Mouse (Mus musculus) stomach, embryonic 14.5 days (tissue): ENCODE results near the gene Arhgef3. TPM values are rescaled to one million over a fixed set of nuclear protein-coding genes. Genes with fewer than 3 reads are reported as not detected.

Experiments used
- ATAC-seq: fragments of 200-750 bp; cut with Nextera tagmentation; 2 replicates; pipeline ENCODE4 v1.8.0; 2017; ENCODE audit warnings: low read depth, moderate TSS enrichment; ENCODE audit not compliant: insufficient number of reproducible peaks, insufficient read depth, low FRiP score
- H3K27ac ChIP-seq: fragments of 300-500 bp; sonication (generic); 2 replicates; pipeline ENCODE4 v1.5.1; 2014; ENCODE audit warnings: mild to moderate bottlenecking, low read length, moderate library complexity, mixed read lengths
- H3K27me3 ChIP-seq: fragments of 300-500 bp; sonication (generic); 2 replicates; pipeline ENCODE4 v1.6.1; 2014; ENCODE audit warnings: low read length, control low read depth, mixed read lengths; ENCODE audit not compliant: control insufficient read depth, insufficient read depth
- H3K36me3 ChIP-seq: fragments of 300-500 bp; sonication (generic); 2 replicates; pipeline ENCODE4 v1.6.1; 2014; ENCODE audit warnings: mild to moderate bottlenecking, control low read depth, low read length, moderate library complexity, mixed read lengths; ENCODE audit not compliant: control insufficient read depth, insufficient read depth
- H3K4me1 ChIP-seq: fragments of 300-500 bp; sonication (generic); 2 replicates; pipeline ENCODE4 v1.6.1; 2014; ENCODE audit warnings: low read length, control low read depth, mixed read lengths; ENCODE audit not compliant: control insufficient read depth, insufficient read depth
- H3K4me2 ChIP-seq: fragments of 300-500 bp; sonication (generic); replicated peaks from 2 replicates; pipeline ENCODE4 v1.6.1; 2014; ENCODE audit warnings: low read depth, low read length, control low read depth
- H3K4me3 ChIP-seq: fragments of 300-500 bp; sonication (generic); 2 replicates; pipeline ENCODE4 v1.5.1; 2014; ENCODE audit warnings: low read depth, low read length, control low read depth
- H3K9ac ChIP-seq: fragments of 300-500 bp; sonication (generic); replicated peaks from 2 replicates; pipeline ENCODE4 v1.6.1; 2014; ENCODE audit warnings: low read depth, mild to moderate bottlenecking, control low read depth, low read length, moderate library complexity, mixed read lengths
- H3K9me3 ChIP-seq: fragments of 300-500 bp; sonication (generic); 2 replicates; pipeline ENCODE4 v1.6.1; 2016; ENCODE audit warnings: low read depth, low read length, control low read depth; ENCODE audit not compliant: control insufficient read depth
- WGBS: fragments of 180-500 bp; shearing (Covaris S2); extraction: QIAGEN DNeasy Blood & Tissue Kit; methylation state at CpG from one replicate; pipeline ENCODE4 v1.1.7; 2014; 5-methylcytosine and 5-hydroxymethylcytosine counted together
- polyA plus RNA-seq: library from polyadenylated mRNA; unstranded; fragments of >200 nt; fragmentation: Nextera tagmentation; extraction: Ambion mirVana; gene quantifications from 2 replicates; pipeline ENCODE4 v1.2.1, GENCODE M21; 2014

Arhgef3 gene
- polyA plus RNA-seq, 1 experiment from 2014 or later = 16.4 TPM

GRCm38 (mm10) chr14:27351476-27352079 lies 236.9 kb downstream of the Arhgef3 start:
- H3K4me3 ChIP-seq = no peak overlapping the region
- H3K36me3 ChIP-seq = no peaks in the 10 kb centered on the region
- peak; percentile 66; the same call in 1 of the 2 replicates for ATAC-seq
- 20% methylated on average over 4 of the region's 4 CpGs for WGBS
- peak overlapping the region; percentile 50 for H3K27ac ChIP-seq
- H3K27me3 ChIP-seq = no peaks in the 10 kb centered on the region
- no peak overlapping the region for H3K4me2 ChIP-seq
- H3K4me1 ChIP-seq = peaks cover 10% of the 10 kb centered on the region; the same call in 1 of the 2 replicates
- H3K9me3 ChIP-seq = no peaks in the 10 kb centered on the region; the same call in 1 of the 2 replicates
- H3K9ac ChIP-seq = no peak overlapping the region

DNA sequence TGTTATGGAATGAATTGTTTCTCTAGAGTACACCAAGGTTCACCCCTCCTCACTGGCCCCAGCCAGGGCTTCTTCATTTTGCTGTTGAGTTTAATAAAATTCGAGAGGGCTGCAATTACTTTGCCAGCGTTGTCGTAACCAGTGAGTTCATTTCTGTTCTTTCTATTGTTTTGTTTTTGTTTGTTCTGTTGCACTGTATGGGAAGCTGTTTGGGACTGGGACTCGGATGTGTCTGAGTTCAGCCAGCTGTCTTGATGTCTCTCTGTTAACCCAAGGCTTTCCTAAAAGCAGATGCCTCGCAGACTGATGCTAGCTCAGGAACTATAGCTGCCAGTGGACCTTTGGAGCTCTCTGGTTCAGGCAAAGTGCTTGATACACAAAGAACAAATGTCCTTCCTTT lies 237.8 kb downstream of the Arhgef3 start:
- Histone ChIP-seq H3K9me3 (no peaks in the 10 kb centered on the region; the same call in 1 of the 2 replicates), H3K27me3 (no peaks in the 10 kb centered on the region), H3K36me3 (no peaks in the 10 kb centered on the region), H3K27ac (no peak overlapping the region), H3K4me1 (peaks cover 10% of the 10 kb centered on the region; the same call in 1 of the 2 replicates), H3K9ac (no peak overlapping the region), H3K4me2 (no peak overlapping the region), H3K4me3 (no peak overlapping the region)
- no peak for ATAC-seq
- WGBS = 75% methylated on average over 5 of the region's 5 CpGs

DNA sequence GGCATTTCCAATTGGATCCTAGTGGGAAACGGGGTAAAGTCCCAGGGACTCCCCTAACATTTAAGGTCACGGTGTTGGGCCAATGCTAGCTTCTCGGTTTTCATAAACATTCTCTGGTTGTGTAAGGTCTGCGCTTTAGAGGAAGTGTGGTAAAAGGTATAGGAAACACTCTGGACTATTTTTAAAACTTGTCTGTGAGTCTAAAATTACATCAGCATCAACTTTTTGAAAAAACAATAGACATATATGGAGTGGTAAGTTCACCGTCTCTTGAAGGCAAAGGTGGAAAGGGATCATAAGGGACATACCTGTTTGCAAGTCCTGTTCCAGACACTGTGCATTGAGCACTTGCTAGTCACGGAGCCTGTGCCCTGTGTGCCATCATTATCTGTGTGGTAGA lies 240.5 kb downstream of the Arhgef3 start:
- Histone ChIP-seq H3K9me3 (no peaks in the 10 kb centered on the region), H3K36me3 (no peaks in the 10 kb centered on the region), H3K27me3 (no peaks in the 10 kb centered on the region), H3K9ac (no peak overlapping the region), H3K4me1 (peaks cover 10% of the 10 kb centered on the region; the same call in 1 of the 2 replicates), H3K4me2 (no peak overlapping the region), H3K27ac (no peak overlapping the region), H3K4me3 (no peak overlapping the region)
- no peak for ATAC-seq
- WGBS = 76% methylated on average over 6 of the region's 6 CpGs

DNA sequence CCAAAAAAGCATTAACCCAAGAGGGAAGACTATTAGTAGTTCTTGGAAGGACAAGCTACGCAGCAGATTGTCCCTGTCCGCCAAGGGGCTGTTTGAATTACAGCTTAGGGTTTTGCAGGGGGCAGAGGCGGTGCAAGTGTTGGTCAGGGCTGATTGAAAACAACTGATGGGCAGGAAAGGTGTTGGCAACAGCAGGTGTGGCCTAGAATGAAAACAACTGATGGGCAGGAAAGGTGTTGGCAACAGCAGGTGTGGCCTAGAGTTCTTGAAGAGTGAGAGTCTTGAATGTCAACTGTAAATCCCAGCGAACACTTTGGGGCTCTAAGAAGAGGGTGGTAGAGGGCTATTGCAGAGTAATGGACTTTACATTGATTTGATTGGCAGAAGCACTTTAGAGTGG lies 241.2 kb downstream of the Arhgef3 start:
- H3K27me3 ChIP-seq = no peaks in the 10 kb centered on the region
- H3K4me2 ChIP-seq = no peak overlapping the region
- H3K9ac ChIP-seq = no peak overlapping the region
- 80% methylated on average over 4 of the region's 4 CpGs for WGBS
- ATAC-seq = no peak
- peaks cover 9% of the 10 kb centered on the region; the same call in 1 of the 2 replicates for H3K4me1 ChIP-seq
- no peak overlapping the region for H3K27ac ChIP-seq
- H3K36me3 ChIP-seq = no peaks in the 10 kb centered on the region
- H3K4me3 ChIP-seq = no peak overlapping the region
- H3K9me3 ChIP-seq = no peaks in the 10 kb centered on the region

DNA sequence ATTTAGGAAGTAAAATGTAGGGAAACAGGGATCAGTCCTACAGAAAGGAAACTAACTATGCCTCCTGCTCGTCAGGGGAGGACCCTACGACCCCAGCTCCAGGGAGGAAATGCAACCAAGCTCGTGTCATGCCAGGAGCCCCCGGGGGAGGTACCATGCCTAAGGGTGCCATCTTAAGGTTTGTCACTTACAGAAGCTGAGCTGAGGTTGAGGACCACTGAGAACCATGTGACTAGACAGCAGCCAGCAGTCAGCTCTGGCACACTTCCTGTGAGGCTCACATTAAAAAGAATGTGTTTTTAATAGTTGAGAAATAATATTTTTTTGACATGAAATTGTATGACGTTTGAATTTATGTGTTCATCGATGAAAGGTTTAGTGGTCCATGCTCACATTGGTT lies 242.4 kb downstream of the Arhgef3 start:
- H3K4me3 ChIP-seq = no peak overlapping the region
- no peaks in the 10 kb centered on the region for H3K9me3 ChIP-seq
- no peak overlapping the region for H3K9ac ChIP-seq
- no peaks in the 10 kb centered on the region for H3K36me3 ChIP-seq
- no peaks in the 10 kb centered on the region for H3K27me3 ChIP-seq
- H3K4me1 ChIP-seq = no peaks in the 10 kb centered on the region
- WGBS = 66% methylated on average over 6 of the region's 6 CpGs
- H3K27ac ChIP-seq = no peak overlapping the region
- no peak for ATAC-seq
- no peak overlapping the region for H3K4me2 ChIP-seq

DNA sequence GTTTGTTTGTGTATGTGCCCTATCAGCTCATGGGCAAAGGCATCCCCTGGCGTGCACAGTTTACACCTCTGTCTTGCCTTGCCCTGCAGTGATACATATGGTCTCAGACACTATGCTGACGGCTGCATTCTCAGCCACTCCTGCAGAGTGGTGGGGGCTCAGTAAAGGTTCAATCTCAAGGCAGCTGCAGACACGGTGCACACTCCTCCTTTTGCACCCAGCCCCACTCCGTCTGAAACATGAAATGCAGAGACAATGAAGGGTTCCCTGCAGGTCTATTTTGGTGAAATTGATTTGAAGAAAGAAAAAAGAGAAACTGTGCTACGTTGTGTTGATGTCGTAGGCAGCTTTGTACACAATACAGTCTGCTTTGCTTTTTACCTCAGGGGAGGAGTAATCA lies 243.5 kb downstream of the Arhgef3 start:
- H3K9me3 ChIP-seq = no peaks in the 10 kb centered on the region
- H3K4me1 ChIP-seq = no peaks in the 10 kb centered on the region
- H3K27me3 ChIP-seq = no peaks in the 10 kb centered on the region
- WGBS = 54% methylated on average over 6 of the region's 6 CpGs
- no peak overlapping the region for H3K27ac ChIP-seq
- no peak overlapping the region for H3K4me2 ChIP-seq
- H3K4me3 ChIP-seq = no peak overlapping the region
- no peak for ATAC-seq
- H3K9ac ChIP-seq = no peak overlapping the region
- H3K36me3 ChIP-seq = no peaks in the 10 kb centered on the region

DNA sequence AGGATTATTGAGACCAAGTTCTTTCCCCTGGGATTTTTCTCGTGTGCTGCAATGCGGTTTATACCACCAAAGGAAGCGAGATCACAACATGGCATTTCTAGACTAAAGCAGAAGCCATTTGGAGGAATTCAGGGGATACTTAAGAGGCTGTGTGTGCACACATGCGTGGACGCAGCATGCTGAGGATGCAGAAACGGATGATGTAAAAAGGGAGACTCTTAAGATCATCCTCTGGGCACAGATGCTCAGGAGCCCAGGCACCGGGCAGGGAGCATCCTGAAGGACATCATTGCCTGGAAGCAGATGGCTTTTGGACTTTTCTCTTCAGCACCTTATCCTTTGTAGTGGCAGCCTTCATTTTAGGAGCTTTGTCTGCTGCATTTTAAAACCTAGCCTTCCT lies 246.2 kb downstream of the Arhgef3 start:
- Histone ChIP-seq H3K9ac (no peak overlapping the region), H3K9me3 (no peaks in the 10 kb centered on the region)

DNA sequence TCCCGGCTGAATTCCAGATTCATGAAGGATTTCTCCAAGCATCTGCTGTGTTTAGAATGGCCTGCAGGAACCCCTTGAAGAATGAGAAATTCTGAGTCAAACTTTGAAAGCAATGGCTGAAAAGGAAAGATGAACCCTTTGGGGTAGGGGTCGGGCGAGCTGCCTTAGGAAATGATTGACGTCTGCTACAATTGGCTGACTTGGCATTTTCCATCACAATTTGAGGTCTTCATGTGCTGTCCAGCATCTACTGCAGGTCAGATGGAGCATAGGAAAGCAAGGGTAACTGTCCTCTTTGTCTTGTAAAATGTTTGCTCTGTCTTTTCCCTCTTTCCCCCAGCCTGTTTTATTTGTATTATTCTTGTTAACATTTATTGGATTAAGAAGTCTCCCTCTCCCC lies 246.8 kb downstream of the Arhgef3 start:
- H3K4me1 ChIP-seq = no peaks in the 10 kb centered on the region
- H3K9ac ChIP-seq = no peak overlapping the region
- H3K27me3 ChIP-seq = no peaks in the 10 kb centered on the region
- H3K4me3 ChIP-seq = no peak overlapping the region
- no peaks in the 10 kb centered on the region for H3K36me3 ChIP-seq
- ATAC-seq = no peak
- H3K4me2 ChIP-seq = no peak overlapping the region
- H3K9me3 ChIP-seq = no peaks in the 10 kb centered on the region
- WGBS = 56% methylated on average over 4 of the region's 4 CpGs
- no peak overlapping the region for H3K27ac ChIP-seq

More for the DNA sequence above, 246.2 kb downstream of the Arhgef3 start:
- Histone ChIP-seq H3K4me1 (no peaks in the 10 kb centered on the region), H3K36me3 (no peaks in the 10 kb centered on the region), H3K27me3 (no peaks in the 10 kb centered on the region), H3K4me2 (no peak overlapping the region), H3K27ac (no peak overlapping the region), H3K4me3 (no peak overlapping the region)
- ATAC-seq = no peak
- 79% methylated on average over 7 of the region's 7 CpGs for WGBS

DNA sequence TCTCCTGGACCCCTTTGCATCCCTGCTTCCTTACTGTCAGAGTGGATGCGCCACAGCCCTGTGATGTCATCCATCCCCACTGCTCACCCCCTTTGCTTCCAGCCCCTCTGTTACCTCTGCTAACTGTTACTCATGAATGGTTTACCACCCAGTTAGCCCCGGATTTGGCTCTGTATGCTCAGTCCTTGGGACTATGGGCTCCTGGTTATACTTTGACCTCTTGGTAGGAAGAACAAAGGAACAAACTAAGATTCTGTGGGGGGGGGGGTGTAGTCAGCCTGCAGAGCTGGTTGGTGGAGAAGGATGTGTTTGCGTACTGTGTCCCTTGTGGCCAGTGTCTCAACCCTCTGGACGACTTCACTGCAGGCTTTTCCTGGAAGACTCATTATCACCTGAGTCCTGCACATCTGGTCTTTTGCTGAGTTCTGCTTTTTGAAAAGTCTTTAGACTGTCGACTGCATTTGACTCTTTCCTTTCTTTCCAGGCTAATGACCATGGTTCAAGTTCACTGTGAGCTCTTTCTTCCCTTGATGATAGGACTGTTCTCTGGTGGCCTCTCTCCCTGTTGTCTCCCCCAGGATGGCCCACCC lies 250.1 kb downstream of the Arhgef3 start:
- no peaks in the 10 kb centered on the region for H3K36me3 ChIP-seq
- H3K4me2 ChIP-seq = no peak overlapping the region
- WGBS = 74% methylated on average over 5 of the region's 5 CpGs
- no peak overlapping the region for H3K4me3 ChIP-seq
- H3K9me3 ChIP-seq = no peaks in the 10 kb centered on the region
- H3K9ac ChIP-seq = no peak overlapping the region
- no peaks in the 10 kb centered on the region for H3K4me1 ChIP-seq
- no peaks in the 10 kb centered on the region for H3K27me3 ChIP-seq
- no peak for ATAC-seq
- no peak overlapping the region for H3K27ac ChIP-seq
